Mouse (Mus musculus): ENCODE data around the gene Lrrtm4. TPM values are rescaled to one million over a fixed set of nuclear protein-coding genes. Genes with fewer than 3 reads are reported as not detected.

Lrrtm4 gene
- total and polyA plus RNA-seq, 2 experiments from 2014 or later = 14.5 to 31.9 TPM

GRCm38 (mm10) chr6:80823753-80824152 lies 805.1 kb downstream of the Lrrtm4 start:
- TF ChIP-seq CTCF (IDR thresholded peaks at IDR 0.05; ENCODE audit: low read depth) = no peak
- no peaks in the 10 kb centered on the region for H3K9me3 ChIP-seq (ENCODE audit: low read length)
- no peak overlapping the region for H3K27ac ChIP-seq (ENCODE audit: low read depth, low read length)
- ATAC-seq = no peak
- no peaks in the 10 kb centered on the region for H3K4me1 ChIP-seq (ENCODE audit: insufficient read depth)
- H3K36me3 ChIP-seq (ENCODE audit: insufficient read depth) = no peaks in the 10 kb centered on the region
- no peak overlapping the region for H3K4me2 ChIP-seq (ENCODE audit: low read depth)
- no peak overlapping the region for H3K9ac ChIP-seq
- WGBS = 86% methylated on average over 5 of the region's 5 CpGs
- H3K27me3 ChIP-seq (ENCODE audit: insufficient read depth, low read length) = no peaks in the 10 kb centered on the region
- DNase-seq = no peak
- H3K4me3 ChIP-seq (ENCODE audit: low read depth, low read length) = no peak overlapping the region

- H3K9me3 ChIP-seq (ENCODE audit: low read length) = no peaks in the 10 kb centered on the region
- H3K36me3 ChIP-seq (ENCODE audit: insufficient read depth) = no peaks in the 10 kb centered on the region
- no peak for TF ChIP-seq CTCF (IDR thresholded peaks at IDR 0.05; ENCODE audit: low read depth)
- no peaks in the 10 kb centered on the region for H3K27me3 ChIP-seq (ENCODE audit: insufficient read depth, low read length)
- H3K4me1 ChIP-seq (ENCODE audit: insufficient read depth) = no peaks in the 10 kb centered on the region
- WGBS = 85% methylated on average over 2 of the region's 2 CpGs
- ATAC-seq (no peak), DNase-seq (no peak)
- no peak overlapping the region for H3K4me2 ChIP-seq (ENCODE audit: low read depth)
- no peak overlapping the region for H3K9ac ChIP-seq
- no peak overlapping the region for H3K27ac ChIP-seq (ENCODE audit: low read depth, low read length)
- no peak overlapping the region for H3K4me3 ChIP-seq (ENCODE audit: low read depth, low read length)
These were observed 821.1 kb downstream of the Lrrtm4 start for GRCm38 (mm10) chr6:80839784-80840183.

- H3K9ac ChIP-seq = no peak overlapping the region
These were observed 826.6 kb downstream of the Lrrtm4 start for GRCm38 (mm10) chr6:80845294-80845693.

GRCm38 (mm10) chr6:80856910-80857543 lies 838.4 kb downstream of the Lrrtm4 start:
- 54% methylated on average over 13 of the region's 13 CpGs for WGBS
- no peak overlapping the region for H3K4me2 ChIP-seq (ENCODE audit: low read depth)

More at GRCm38 (mm10) chr6:80845294-80845693, 826.6 kb downstream of the Lrrtm4 start:
- Histone ChIP-seq H3K36me3 (ENCODE audit: insufficient read depth) (no peaks in the 10 kb centered on the region), H3K4me1 (ENCODE audit: insufficient read depth) (no peaks in the 10 kb centered on the region), H3K4me2 (ENCODE audit: low read depth) (no peak overlapping the region), H3K27ac (ENCODE audit: low read depth, low read length) (no peak overlapping the region), H3K9me3 (ENCODE audit: low read length) (no peaks in the 10 kb centered on the region), H3K27me3 (ENCODE audit: insufficient read depth, low read length) (no peaks in the 10 kb centered on the region), H3K4me3 (ENCODE audit: low read depth, low read length) (no peak overlapping the region)
- no peak for DNase-seq
- no peak for TF ChIP-seq CTCF (IDR thresholded peaks at IDR 0.05; ENCODE audit: low read depth)
- ATAC-seq = no peak
- WGBS = 73% methylated on average over 6 of the region's 6 CpGs

More at GRCm38 (mm10) chr6:80856910-80857543, 838.4 kb downstream of the Lrrtm4 start:
- Histone ChIP-seq H3K27ac (ENCODE audit: low read depth, low read length) (no peak overlapping the region), H3K4me1 (ENCODE audit: insufficient read depth) (no peaks in the 10 kb centered on the region), H3K4me3 (ENCODE audit: low read depth, low read length) (no peak overlapping the region), H3K9me3 (ENCODE audit: low read length) (no peaks in the 10 kb centered on the region), H3K9ac (no peak overlapping the region), H3K27me3 (ENCODE audit: insufficient read depth, low read length) (no peaks in the 10 kb centered on the region), H3K36me3 (ENCODE audit: insufficient read depth) (no peaks in the 10 kb centered on the region)
- DNase-seq = peak; percentile 39
- no peak for TF ChIP-seq CTCF (IDR thresholded peaks at IDR 0.05; ENCODE audit: low read depth)
- ATAC-seq = peak; percentile 66

Other genes with a start within 250 kb of the Lrrtm4 start
- not detected in 2 replicates for gene Gm20594, start 201.0 kb upstream of the Lrrtm4 start, total RNA-seq (2014; rRNA removed)
- gene Gm20594, start 201.0 kb upstream of the Lrrtm4 start, polyA plus RNA-seq (2015; fragmentation: Nextera tagmentation; extraction: Ambion mirVana) = not detected in 2 replicates

Measured in forebrain, postnatal 0 days (tissue).